Mouse (Mus musculus) bone marrow, adult 2 months (tissue): Measurements from ENCODE around the gene Chka. TPM values are rescaled to one million over a fixed set of nuclear protein-coding genes. Genes with fewer than 3 reads are reported as not detected.

Experiments used
- H3K27ac ChIP-seq: fragments of 200-500 bp; 2 replicates; pipeline ENCODE4 v1.5.1; 2012; ENCODE audit warnings: low read depth, mild to moderate bottlenecking, control low read depth, inconsistent platforms, low read length; ENCODE audit not compliant: control insufficient read depth, poor library complexity, insufficient read depth
- H3K4me1 ChIP-seq: fragments of 200-500 bp; 2 replicates; pipeline ENCODE4 v1.6.1; 2011; ENCODE audit warnings: low read length; ENCODE audit not compliant: control insufficient read depth, insufficient read depth
- H3K4me3 ChIP-seq: fragments of 200-500 bp; replicated peaks from 2 replicates; pipeline ENCODE3; 2011; ENCODE audit warnings: mild to moderate bottlenecking, low read depth, low read length, control low read depth; ENCODE audit not compliant: control insufficient read depth
- CTCF ChIP-seq: fragments of 200-500 bp; IDR thresholded peaks from 2 replicates; pipeline ENCODE4 v1.5.1; 2011; ENCODE audit warnings: low read length, control low read depth; ENCODE audit not compliant: control insufficient read depth, insufficient read depth
- POLR2A ChIP-seq: fragments of 200-500 bp; IDR thresholded peaks from 2 replicates; pipeline ENCODE4 v1.6.1; 2011; ENCODE audit warnings: low read depth, mild to moderate bottlenecking, control low read depth, low read length, borderline replicate concordance; ENCODE audit not compliant: control insufficient read depth
- WGBS: fragments of 180-500 bp; shearing (Covaris S2); methylation state at CpG from one replicate; pipeline ENCODE4 v1.1.7; 2018; 5-methylcytosine and 5-hydroxymethylcytosine counted together
- polyA plus RNA-seq: library from polyadenylated mRNA; stranded (reverse); fragments of >200 nt; gene quantifications from 2 replicates; pipeline ENCODE4 v1.2.4, GENCODE M21; 2011; ENCODE audit warnings: low replicate concordance; ENCODE audit not compliant: missing spikeins, insufficient read depth, insufficient read length

Gene Chka
- polyA plus RNA-seq, result 9.2 and 17.3 TPM in 2 replicates

DNA sequence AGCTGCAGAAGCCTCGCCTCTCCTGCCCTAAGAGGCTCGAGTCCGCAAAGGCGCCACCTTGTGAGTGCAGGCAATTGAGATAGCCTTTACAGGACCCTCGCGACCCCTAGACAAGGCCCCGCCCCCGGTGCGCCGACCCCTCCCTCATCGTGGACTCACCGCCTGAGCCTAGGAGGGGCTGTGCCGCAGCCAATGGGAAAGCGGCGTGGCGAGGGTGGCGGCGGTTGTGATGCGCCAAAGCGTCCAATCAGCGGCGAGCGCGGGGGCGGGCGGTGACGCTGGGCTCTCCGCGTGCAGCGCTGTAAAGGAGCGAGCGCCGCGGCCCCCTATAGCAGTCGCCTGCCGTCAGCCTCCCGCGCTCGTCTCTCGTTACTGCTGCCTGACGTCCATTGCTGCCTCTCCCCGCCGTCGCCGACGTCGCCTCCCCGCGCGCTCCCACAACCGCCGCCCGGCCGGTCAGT lies at the start of gene Chka:
TSS of gene Chka (plus strand) at position 272 of the 461 bp plus-strand sequence.
- H3K4me1 ChIP-seq, result peaks cover 3% of the 10 kb centered on the region; the same call in 1 of the 2 replicates
- H3K27ac ChIP-seq, result peak within 1 kb of the TSS; percentile 91

DNA sequence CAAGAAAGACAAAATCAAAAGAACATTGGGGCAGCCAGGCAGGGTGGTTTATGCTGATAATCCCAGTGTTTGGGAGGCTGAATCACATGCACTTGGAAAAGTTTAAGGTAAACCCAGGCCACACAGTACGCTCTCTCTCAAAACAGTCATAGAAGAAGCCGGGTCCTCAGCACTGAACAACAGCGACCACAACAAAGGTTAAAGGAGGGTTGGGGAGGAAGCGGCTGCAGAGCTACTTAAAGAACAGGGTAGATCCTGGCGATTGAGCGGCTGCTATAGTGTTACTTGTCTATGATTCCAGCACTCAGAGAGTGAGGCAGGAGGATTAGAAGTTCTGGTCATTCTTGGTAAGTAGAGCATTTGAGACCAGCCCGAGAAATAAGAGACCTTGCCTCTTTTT lies 46.0 kb upstream of the Chka start:
- Histone ChIP-seq H3K4me3 (no peak overlapping the region), H3K4me1 (peaks cover 4% of the 10 kb centered on the region), H3K27ac (no peak overlapping the region)
- 90% methylated on average over 7 of the region's 7 CpGs for WGBS
- no peak for TF ChIP-seq POLR2A
- TF ChIP-seq CTCF, result no peak

More for the DNA sequence above, at the start of gene Chka:
- TF ChIP-seq CTCF (peak; percentile 19; the same call in 1 of the 2 replicates), POLR2A (peak; percentile 98)
- peak within 1 kb of the TSS; percentile 87 for H3K4me3 ChIP-seq
- under 1% methylated on average over 54 of the region's 54 CpGs for WGBS

DNA sequence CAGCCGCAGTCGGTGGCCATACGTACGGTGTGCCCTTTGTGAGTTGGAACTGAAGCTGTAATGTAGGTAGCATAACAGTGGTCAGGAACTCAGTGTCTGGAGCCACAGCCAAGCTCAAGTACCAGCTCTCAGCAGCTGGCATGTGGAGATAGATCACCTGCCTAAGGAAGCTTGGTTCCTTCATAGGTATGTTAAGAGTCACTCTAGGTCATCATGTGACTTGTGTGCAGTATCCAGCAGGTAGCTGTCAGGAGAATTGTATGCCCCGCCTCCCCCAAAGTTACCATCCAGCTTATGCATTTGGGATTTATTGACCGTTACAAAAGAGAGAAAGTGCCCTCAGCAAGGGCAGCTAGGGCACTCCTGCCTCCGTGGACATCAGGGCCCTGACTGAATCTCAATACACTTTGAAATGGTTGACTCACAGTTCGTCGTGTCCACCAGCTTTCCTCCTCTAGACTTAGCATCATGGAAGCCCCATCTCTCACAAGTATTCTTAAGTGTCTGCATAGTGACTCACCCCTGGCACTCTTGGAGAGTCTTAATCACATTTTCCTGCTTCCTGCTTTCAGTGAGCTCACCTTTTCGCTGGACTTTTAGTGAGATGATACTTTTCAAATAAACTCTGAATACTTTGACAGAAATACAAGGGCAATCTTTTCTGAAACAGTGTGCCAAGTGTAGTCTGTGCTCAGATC lies 40.9 kb upstream of the Chka start:
- TF ChIP-seq POLR2A (no peak), CTCF (no peak)
- WGBS, result 88% methylated on average over 10 of the region's 10 CpGs
- no peak overlapping the region for H3K27ac ChIP-seq
- no peak overlapping the region for H3K4me3 ChIP-seq
- peaks cover 6% of the 10 kb centered on the region for H3K4me1 ChIP-seq

DNA sequence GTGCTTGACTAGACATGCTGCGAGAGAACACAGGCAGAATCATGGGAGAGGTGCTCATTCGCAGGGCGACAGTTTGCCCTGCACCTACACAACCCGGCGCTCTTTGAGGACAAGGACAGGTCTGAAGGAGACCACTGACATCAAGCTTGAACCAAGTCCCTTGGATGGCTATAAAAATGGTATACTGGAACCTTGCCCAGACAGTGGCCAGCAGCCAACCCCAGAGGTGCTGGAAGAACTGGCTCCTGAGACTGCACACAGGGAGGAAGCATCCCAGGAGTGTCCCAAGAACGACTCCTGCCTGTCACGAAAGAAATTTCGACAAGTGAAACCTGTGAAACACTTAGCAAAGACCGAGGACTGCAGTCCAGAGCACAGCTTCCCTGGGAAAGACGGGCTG lies 37.1 kb upstream of the Chka start:
- WGBS, result 84% methylated on average over 10 of the region's 10 CpGs
- Histone ChIP-seq H3K4me1 (peaks cover 6% of the 10 kb centered on the region), H3K27ac (no peak overlapping the region), H3K4me3 (no peak overlapping the region)
- no peak for TF ChIP-seq POLR2A
- TF ChIP-seq CTCF, result no peak

DNA sequence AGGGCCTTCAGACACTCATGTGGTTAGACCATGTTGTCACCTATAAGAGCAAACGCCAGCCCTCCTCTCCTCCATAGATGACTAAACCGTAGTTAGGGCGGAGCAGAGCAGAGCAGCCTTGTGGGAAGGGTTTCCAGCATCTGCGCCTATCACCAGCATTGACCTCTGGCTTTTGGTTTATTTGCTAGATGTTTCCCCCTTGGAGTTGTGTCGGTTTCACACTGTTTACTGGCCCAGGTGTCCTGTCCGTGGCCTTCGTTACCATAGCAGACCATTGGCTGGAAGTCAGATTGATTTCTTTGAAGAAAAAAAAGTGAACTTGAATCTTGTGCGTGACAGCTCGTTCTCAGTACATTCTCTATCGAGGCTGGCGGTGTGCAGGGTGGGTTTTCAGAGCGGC lies 35.7 kb upstream of the Chka start:
- H3K27ac ChIP-seq, result no peak overlapping the region
- H3K4me3 ChIP-seq, result no peak overlapping the region
- WGBS, result 89% methylated on average over 12 of the region's 12 CpGs
- peaks cover 2% of the 10 kb centered on the region; the same call in 1 of the 2 replicates for H3K4me1 ChIP-seq
- no peak for TF ChIP-seq CTCF
- no peak for TF ChIP-seq POLR2A

DNA sequence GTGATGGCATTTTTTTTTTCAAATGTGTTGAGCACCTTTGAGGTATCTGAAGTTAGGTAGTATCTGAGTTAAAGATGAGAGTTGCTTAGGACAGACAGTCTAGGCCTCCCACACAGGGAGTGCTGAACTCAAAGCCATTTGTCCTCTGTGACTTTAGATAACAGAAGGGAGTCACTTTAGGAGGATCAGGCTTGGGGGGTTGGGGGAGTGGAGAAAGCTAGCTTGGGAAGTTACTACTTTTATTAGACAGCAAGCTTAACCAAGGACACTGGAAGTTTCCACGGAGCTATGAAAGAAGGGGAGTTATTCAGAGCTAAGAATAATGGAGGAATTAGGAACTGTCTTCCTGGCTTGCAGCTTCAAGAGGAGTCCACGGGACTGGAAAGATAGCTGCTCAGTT lies 32.5 kb upstream of the Chka start:
- 72% methylated on average over 2 of the region's 2 CpGs for WGBS
- no peak for TF ChIP-seq POLR2A
- no peak for TF ChIP-seq CTCF
- no peak overlapping the region for H3K4me3 ChIP-seq
- H3K4me1 ChIP-seq, result no peaks in the 10 kb centered on the region
- H3K27ac ChIP-seq, result no peak overlapping the region

DNA sequence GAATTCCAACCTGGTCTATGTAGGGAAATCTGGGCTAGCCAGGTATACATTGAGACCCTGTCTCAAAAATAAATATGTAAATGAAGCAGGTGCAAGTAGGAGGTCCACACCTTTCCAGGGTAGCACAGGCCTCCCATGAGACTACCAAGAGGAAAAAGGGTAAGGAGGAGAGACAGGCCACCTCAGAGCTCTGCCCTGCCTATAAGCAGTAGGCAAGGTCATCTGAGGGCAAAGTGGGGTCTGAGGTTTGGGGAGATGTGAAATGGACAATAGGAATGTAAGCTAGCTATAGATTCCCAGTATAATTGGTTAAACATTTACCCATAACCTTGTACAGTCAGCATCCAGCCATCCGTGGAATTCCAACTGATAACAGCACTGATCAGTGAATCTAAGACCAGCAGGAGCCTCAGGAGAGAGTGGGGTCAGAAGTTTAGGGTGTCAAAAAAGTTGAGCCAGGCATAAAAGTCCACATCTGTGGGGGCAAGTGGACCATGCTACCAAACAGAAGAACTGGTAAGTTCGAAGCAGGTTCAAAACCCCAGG lies 31.6 kb upstream of the Chka start:
- WGBS, result 81% methylated on average over 2 of the region's 2 CpGs

DNA sequence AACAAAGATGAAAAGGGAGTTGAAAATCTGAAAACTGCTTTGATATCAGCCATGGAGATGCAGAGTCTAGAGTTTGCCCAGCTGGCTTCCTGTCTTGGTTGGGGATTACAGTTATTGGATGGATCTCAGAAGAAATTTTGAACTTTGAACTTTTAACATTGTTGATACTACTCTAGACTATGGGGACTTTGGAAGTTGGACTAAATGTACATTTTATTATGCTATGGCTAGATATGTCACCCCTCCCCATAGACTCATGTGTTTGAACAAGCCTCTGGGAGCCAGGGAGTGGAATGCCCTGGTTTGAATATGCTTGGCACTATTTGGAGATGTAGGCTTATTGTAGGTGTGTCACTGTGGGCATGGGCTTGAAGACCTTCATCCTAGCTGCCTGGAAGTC lies 26.5 kb upstream of the Chka start:
- TF ChIP-seq POLR2A, result no peak
- TF ChIP-seq CTCF, result no peak
- H3K4me1 ChIP-seq, result no peaks in the 10 kb centered on the region; the same call in 1 of the 2 replicates
- no peak overlapping the region for H3K27ac ChIP-seq

More for the DNA sequence above, 31.6 kb upstream of the Chka start:
- Histone ChIP-seq H3K4me3 (no peak overlapping the region), H3K27ac (no peak overlapping the region), H3K4me1 (no peaks in the 10 kb centered on the region)
- TF ChIP-seq POLR2A (no peak), CTCF (no peak)

More for the DNA sequence above, 26.5 kb upstream of the Chka start:
- no peak overlapping the region for H3K4me3 ChIP-seq
